Mouse (Mus musculus) stomach, embryonic 15.5 days (tissue): ENCODE measurements around the gene Cacna1a. TPM values are rescaled to one million over a fixed set of nuclear protein-coding genes. Genes with fewer than 3 reads are reported as not detected.
"Not testable (repeated sequence)": the region's sequence is repeated elsewhere in the genome, so short reads cannot be mapped to it uniquely, and the experiment has no call there.

Experiments
- ATAC-seq: fragments of 200-750 bp; cut with Nextera tagmentation; 2 replicates; pipeline ENCODE4 v1.8.0; 2017; ENCODE audit warnings: low read depth, moderate number of reproducible peaks, moderate TSS enrichment; ENCODE audit not compliant: insufficient read depth, low FRiP score
- H3K27ac ChIP-seq: fragments of 300-500 bp; sonication (generic); 2 replicates; pipeline ENCODE4 v1.5.1; 2015; ENCODE audit warnings: mild to moderate bottlenecking, inconsistent platforms
- H3K27me3 ChIP-seq: fragments of 300-500 bp; sonication (generic); replicated peaks from 2 replicates; pipeline ENCODE4 v1.6.1; 2015; ENCODE audit warnings: inconsistent platforms
- H3K36me3 ChIP-seq: fragments of 300-500 bp; sonication (generic); 2 replicates; pipeline ENCODE4 v1.6.1; 2015; ENCODE audit warnings: inconsistent platforms
- H3K4me1 ChIP-seq: fragments of 300-500 bp; sonication (generic); 2 replicates; pipeline ENCODE4 v1.6.1; 2015; ENCODE audit warnings: inconsistent platforms
- H3K4me2 ChIP-seq: fragments of 300-500 bp; sonication (generic); 2 replicates; pipeline ENCODE4 v1.6.1; 2015; ENCODE audit warnings: mild to moderate bottlenecking, inconsistent platforms
- H3K4me3 ChIP-seq: fragments of 300-500 bp; sonication (generic); replicated peaks from 2 replicates; pipeline ENCODE4 v1.5.1; 2015; ENCODE audit warnings: inconsistent platforms
- H3K9ac ChIP-seq: fragments of 300-500 bp; sonication (generic); 2 replicates; pipeline ENCODE4 v1.6.1; 2015; ENCODE audit warnings: inconsistent platforms
- H3K9me3 ChIP-seq: fragments of 300-500 bp; sonication (generic); 2 replicates; pipeline ENCODE4 v1.6.1; 2016; ENCODE audit warnings: inconsistent platforms
- WGBS: fragments of 180-500 bp; shearing (Covaris S2); methylation state at CpG from one replicate; pipeline ENCODE4 v1.1.7; 2015; 5-methylcytosine and 5-hydroxymethylcytosine counted together
- polyA plus RNA-seq: library from polyadenylated mRNA; unstranded; fragments of >200 nt; fragmentation: Nextera tagmentation; extraction: Ambion mirVana; gene quantifications from 2 replicates; pipeline ENCODE4 v1.2.1, GENCODE M21; 2015

The Cacna1a gene
- polyA plus RNA-seq, 1 experiment from 2014 or later = 4.1 TPM

GRCm38 (mm10) chr8:84614512-84615223 is 226.4 kb downstream of the Cacna1a start:
- Histone ChIP-seq H3K4me3 (no peak overlapping the region), H3K9ac (no peak overlapping the region), H3K4me2 (no peak overlapping the region), H3K9me3 (no peaks in the 10 kb centered on the region), H3K27me3 (no peaks in the 10 kb centered on the region), H3K27ac (no peak overlapping the region), H3K4me1 (no peaks in the 10 kb centered on the region), H3K36me3 (no peaks in the 10 kb centered on the region)
- no peak for ATAC-seq
- 37% methylated on average over 16 of the region's 16 CpGs for whole genome bisulfite sequencing

GRCm38 (mm10) chr8:84615666-84616485 is 227.6 kb downstream of the Cacna1a start:
- WGBS = 39% methylated on average over 22 of the region's 22 CpGs
- Histone ChIP-seq H3K4me3 (no peak overlapping the region), H3K9ac (no peak overlapping the region), H3K4me1 (no peaks in the 10 kb centered on the region), H3K4me2 (no peak overlapping the region), H3K27me3 (no peaks in the 10 kb centered on the region), H3K9me3 (no peaks in the 10 kb centered on the region), H3K36me3 (no peaks in the 10 kb centered on the region), H3K27ac (no peak overlapping the region)
- ATAC-seq = no peak

GRCm38 (mm10) chr8:84617005-84617404 is 228.8 kb downstream of the Cacna1a start:
- WGBS = 49% methylated on average over 22 of the region's 22 CpGs

GRCm38 (mm10) chr8:84621102-84621625 is 232.9 kb downstream of the Cacna1a start:
- no peaks in the 10 kb centered on the region for H3K27me3 ChIP-seq
- 69% methylated on average over 8 of the region's 8 CpGs for WGBS
- no peak overlapping the region for H3K9ac ChIP-seq
- H3K27ac ChIP-seq = no peak overlapping the region
- no peak for ATAC-seq
- H3K36me3 ChIP-seq = no peaks in the 10 kb centered on the region
- no peak overlapping the region for H3K4me3 ChIP-seq
- H3K4me1 ChIP-seq = no peaks in the 10 kb centered on the region
- H3K9me3 ChIP-seq = no peaks in the 10 kb centered on the region
- no peak overlapping the region for H3K4me2 ChIP-seq

More at GRCm38 (mm10) chr8:84617005-84617404, 228.8 kb downstream of the Cacna1a start:
- H3K27me3 ChIP-seq = no peaks in the 10 kb centered on the region
- no peak overlapping the region for H3K4me2 ChIP-seq
- no peak for ATAC-seq
- no peaks in the 10 kb centered on the region for H3K4me1 ChIP-seq
- H3K27ac ChIP-seq = no peak overlapping the region
- H3K36me3 ChIP-seq = no peaks in the 10 kb centered on the region
- no peaks in the 10 kb centered on the region for H3K9me3 ChIP-seq
- no peak overlapping the region for H3K9ac ChIP-seq
- no peak overlapping the region for H3K4me3 ChIP-seq

- H3K4me3 ChIP-seq, H3K27me3 ChIP-seq, H3K9ac ChIP-seq, ATAC-seq, H3K4me2 ChIP-seq, H3K27ac ChIP-seq, H3K9me3 ChIP-seq, H3K4me1 ChIP-seq, H3K36me3 ChIP-seq: not testable (repeated sequence)
- WGBS = 72% methylated on average over 4 of the region's 4 CpGs
These were observed 235.2 kb downstream of the Cacna1a start for GRCm38 (mm10) chr8:84623425-84623824.

- Histone ChIP-seq H3K27me3 (no peaks in the 10 kb centered on the region), H3K4me3 (no peak overlapping the region), H3K4me2 (no peak overlapping the region), H3K9ac (no peak overlapping the region), H3K9me3 (no peaks in the 10 kb centered on the region), H3K27ac (no peak overlapping the region), H3K4me1 (no peaks in the 10 kb centered on the region), H3K36me3 (no peaks in the 10 kb centered on the region)
- no peak for ATAC-seq
- 62% methylated on average over 11 of the region's 11 CpGs for WGBS
These were observed 241.3 kb downstream of the Cacna1a start for GRCm38 (mm10) chr8:84629586-84629985.

- no peaks in the 10 kb centered on the region for H3K9me3 ChIP-seq
- H3K4me2 ChIP-seq = no peak overlapping the region
- no peaks in the 10 kb centered on the region for H3K36me3 ChIP-seq
- H3K27ac ChIP-seq = no peak overlapping the region
- peaks cover 5% of the 10 kb centered on the region for H3K4me1 ChIP-seq
- H3K27me3 ChIP-seq = no peaks in the 10 kb centered on the region
- WGBS = 67% methylated on average over 4 of the region's 4 CpGs
- no peak overlapping the region for H3K9ac ChIP-seq
- H3K4me3 ChIP-seq = no peak overlapping the region
- no peak for ATAC-seq
These were observed 241.9 kb downstream of the Cacna1a start for GRCm38 (mm10) chr8:84630145-84630544.

GRCm38 (mm10) chr8:84631813-84632212 is 243.6 kb downstream of the Cacna1a start:
- ATAC-seq = no peak
- no peak overlapping the region for H3K4me2 ChIP-seq
- no peaks in the 10 kb centered on the region for H3K9me3 ChIP-seq
- no peak overlapping the region for H3K9ac ChIP-seq
- H3K4me1 ChIP-seq = peaks cover 12% of the 10 kb centered on the region
- H3K36me3 ChIP-seq = no peaks in the 10 kb centered on the region
- no peak overlapping the region for H3K27ac ChIP-seq
- H3K27me3 ChIP-seq = no peaks in the 10 kb centered on the region
- WGBS = 92% methylated on average over 4 of the region's 4 CpGs
- no peak overlapping the region for H3K4me3 ChIP-seq

GRCm38 (mm10) chr8:84633841-84634584 is 245.8 kb downstream of the Cacna1a start:
- no peaks in the 10 kb centered on the region for H3K27me3 ChIP-seq
- H3K4me2 ChIP-seq = no peak overlapping the region

GRCm38 (mm10) chr8:84634849-84635304 is 246.6 kb downstream of the Cacna1a start:
- Histone ChIP-seq H3K4me3 (no peak overlapping the region), H3K27ac (no peak overlapping the region), H3K4me2 (no peak overlapping the region), H3K4me1 (peaks cover 19% of the 10 kb centered on the region), H3K27me3 (no peaks in the 10 kb centered on the region), H3K36me3 (no peaks in the 10 kb centered on the region), H3K9ac (no peak overlapping the region), H3K9me3 (no peaks in the 10 kb centered on the region)
- 67% methylated on average over 9 of the region's 9 CpGs for WGBS
- ATAC-seq = no peak

More at GRCm38 (mm10) chr8:84633841-84634584, 245.8 kb downstream of the Cacna1a start:
- no peaks in the 10 kb centered on the region for H3K36me3 ChIP-seq
- peaks cover 19% of the 10 kb centered on the region for H3K4me1 ChIP-seq
- H3K4me3 ChIP-seq = no peak overlapping the region
- 47% methylated on average over 10 of the region's 10 CpGs for WGBS
- ATAC-seq = no peak
- H3K27ac ChIP-seq = no peak overlapping the region
- H3K9ac ChIP-seq = no peak overlapping the region
- H3K9me3 ChIP-seq = no peaks in the 10 kb centered on the region

GRCm38 (mm10) chr8:84635397-84636050 is 247.3 kb downstream of the Cacna1a start:
- Histone ChIP-seq H3K9me3 (no peaks in the 10 kb centered on the region), H3K4me1 (peaks cover 21% of the 10 kb centered on the region), H3K9ac (no peak overlapping the region), H3K4me3 (no peak overlapping the region), H3K27me3 (no peaks in the 10 kb centered on the region), H3K4me2 (no peak overlapping the region), H3K27ac (no peak overlapping the region), H3K36me3 (no peaks in the 10 kb centered on the region)
- 68% methylated on average over 14 of the region's 14 CpGs for WGBS
- no peak for ATAC-seq
